Mouse (Mus musculus): Measurements from ENCODE around the gene Ascc2. TPM values are rescaled to one million over a fixed set of nuclear protein-coding genes. Genes with fewer than 3 reads are reported as not detected.
A peak's percentile ranks its signal among the peaks of the same experiment; 100 is the strongest.

Ascc2 gene
- polyA plus RNA-seq, 1 experiment = 30.5 TPM

DNA sequence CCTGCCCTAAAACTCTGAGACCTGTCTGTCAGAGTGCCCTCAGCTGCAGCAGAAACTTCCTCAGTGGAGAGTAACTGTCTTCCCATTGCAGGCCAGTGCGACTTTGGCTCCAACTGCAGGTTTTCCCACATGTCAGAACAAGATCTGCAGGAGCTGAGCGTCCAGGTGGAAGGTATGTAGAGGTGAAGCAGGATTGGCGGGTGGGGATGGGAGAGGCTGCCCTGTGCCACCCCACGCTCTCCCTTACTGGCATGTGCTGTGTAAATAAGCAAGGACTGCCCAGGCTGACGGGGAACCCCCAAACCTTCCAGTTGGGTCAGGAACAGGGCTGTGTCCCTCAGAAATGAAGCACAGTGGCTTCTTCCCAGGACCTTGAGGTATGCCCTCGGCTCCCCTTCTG lies 92.5 kb downstream of the Ascc2 start:
- H3K27me3 ChIP-seq (replicated peaks) = peaks cover 4% of the 10 kb centered on the region
- peaks cover 75% of the 10 kb centered on the region for H3K36me3 ChIP-seq (replicated peaks; ENCODE audit: low read length)
- no peaks in the 10 kb centered on the region for H3K9me3 ChIP-seq
- peaks cover 31% of the 10 kb centered on the region for H3K4me1 ChIP-seq
- H3K4me3 ChIP-seq (replicated peaks) = no peak overlapping the region
- no peak for TF ChIP-seq FLI1 (IDR thresholded peaks at IDR 0.05; ENCODE audit: low read length)
- TF ChIP-seq GATA1 (IDR thresholded peaks at IDR 0.05; ENCODE audit: borderline replicate concordance, low read length) = no peak

DNA sequence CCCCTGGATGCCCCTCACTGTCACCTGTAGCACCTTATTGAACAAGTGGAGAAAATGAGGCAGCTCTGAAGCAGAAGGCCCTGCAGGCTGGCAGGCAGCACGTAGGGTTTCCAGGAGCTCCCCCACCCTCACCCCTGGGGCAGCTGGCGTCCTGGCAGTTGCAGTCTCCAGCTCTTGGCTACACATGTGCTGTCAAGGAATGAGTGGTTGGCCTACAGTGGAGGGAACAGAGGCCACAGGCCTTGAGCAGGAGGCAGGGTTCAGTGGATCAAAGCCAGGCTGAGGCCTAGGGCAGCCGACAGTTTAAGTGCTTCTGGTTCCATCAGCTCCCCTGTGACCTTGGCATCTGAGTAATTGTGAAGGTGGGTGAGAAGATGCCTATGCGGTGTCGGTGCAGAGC lies 93.4 kb downstream of the Ascc2 start:
- H3K4me3 ChIP-seq (replicated peaks) = no peak overlapping the region
- H3K36me3 ChIP-seq (replicated peaks; ENCODE audit: low read length) = peaks cover 70% of the 10 kb centered on the region
- peaks cover 31% of the 10 kb centered on the region for H3K4me1 ChIP-seq
- H3K9me3 ChIP-seq = no peaks in the 10 kb centered on the region
- TF ChIP-seq GATA1 (IDR thresholded peaks at IDR 0.05; ENCODE audit: borderline replicate concordance, low read length) (no peak), FLI1 (IDR thresholded peaks at IDR 0.05; ENCODE audit: low read length) (no peak)
- H3K27me3 ChIP-seq (replicated peaks) = peaks cover 6% of the 10 kb centered on the region

DNA sequence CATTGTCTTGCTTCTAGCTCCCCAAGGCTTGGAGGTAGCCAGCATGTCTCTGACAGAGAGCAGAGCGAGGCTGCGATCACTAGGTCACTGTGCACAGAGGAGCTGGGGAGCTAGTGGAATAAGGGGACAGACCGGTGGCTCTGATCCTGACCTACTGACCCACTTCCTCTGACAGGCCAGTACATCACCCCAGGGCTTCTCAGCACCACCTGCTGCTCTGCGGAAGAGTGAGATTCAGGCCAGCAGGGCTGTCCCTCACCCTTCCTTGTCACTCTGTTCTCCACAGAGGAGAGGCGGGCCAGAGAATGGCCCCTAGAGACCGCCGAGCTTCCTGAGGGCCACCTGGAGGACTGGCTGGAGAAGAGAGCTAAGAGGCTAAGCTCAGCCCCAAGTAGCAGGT lies 94.2 kb downstream of the Ascc2 start:
- Histone ChIP-seq H3K4me1 (peaks cover 23% of the 10 kb centered on the region), H3K4me3 (replicated peaks) (no peak overlapping the region), H3K36me3 (replicated peaks; ENCODE audit: low read length) (peaks cover 64% of the 10 kb centered on the region), H3K9me3 (no peaks in the 10 kb centered on the region), H3K27me3 (replicated peaks) (peaks cover 4% of the 10 kb centered on the region)
- TF ChIP-seq FLI1 (IDR thresholded peaks at IDR 0.05; ENCODE audit: low read length) = no peak
- TF ChIP-seq GATA1 (IDR thresholded peaks at IDR 0.05; ENCODE audit: borderline replicate concordance, low read length) = no peak

DNA sequence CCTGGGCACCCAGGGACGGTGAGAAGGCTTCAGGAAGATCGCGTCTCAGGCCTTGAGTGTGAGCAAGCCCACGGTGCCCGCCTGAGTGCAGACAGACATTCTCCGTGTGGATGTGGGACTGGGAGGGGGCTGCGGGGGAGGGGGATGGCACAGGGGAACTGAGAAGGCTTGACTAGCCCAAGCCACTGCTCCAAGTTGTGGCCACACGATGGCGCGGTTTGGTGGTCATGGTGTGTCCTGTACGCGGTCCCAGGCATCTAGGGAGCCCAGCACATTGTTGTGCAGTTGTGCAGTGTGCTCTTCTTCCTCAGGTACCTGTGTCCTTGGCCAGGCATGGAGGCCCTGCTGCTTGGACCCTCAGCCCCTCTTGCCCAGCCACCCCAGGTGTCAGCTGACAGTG lies 96.6 kb downstream of the Ascc2 start:
- peak overlapping the region; percentile 53 for H3K4me3 ChIP-seq (replicated peaks)
- peaks cover 23% of the 10 kb centered on the region for H3K4me1 ChIP-seq
- H3K9me3 ChIP-seq = no peaks in the 10 kb centered on the region
- no peak for TF ChIP-seq FLI1 (IDR thresholded peaks at IDR 0.05; ENCODE audit: low read length)
- TF ChIP-seq GATA1 (IDR thresholded peaks at IDR 0.05; ENCODE audit: borderline replicate concordance, low read length) = no peak
- H3K36me3 ChIP-seq (replicated peaks; ENCODE audit: low read length) = peaks cover 74% of the 10 kb centered on the region
- peaks cover 14% of the 10 kb centered on the region for H3K27me3 ChIP-seq (replicated peaks)

Other genes with a start within 250 kb of the Ascc2 start
- not detected in 2 replicates for gene Hormad2, start 196.6 kb upstream of the Ascc2 start, polyA plus RNA-seq (2012; ENCODE audit: insufficient read depth, low replicate concordance)
- gene Mtmr3, start 42.9 kb upstream of the Ascc2 start, polyA plus RNA-seq (2012; ENCODE audit: insufficient read depth, low replicate concordance) = 4.3 and 8.7 TPM in 2 replicates
- gene Gm11032, start 17.7 kb upstream of the Ascc2 start, polyA plus RNA-seq (2012; ENCODE audit: insufficient read depth, low replicate concordance) = not detected in 2 replicates
- gene Uqcr10, start 66.6 kb downstream of the Ascc2 start, polyA plus RNA-seq (2012; ENCODE audit: insufficient read depth, low replicate concordance) = 26.4 and 27.4 TPM in 2 replicates
- 75.1 and 119 TPM in 2 replicates for gene Zmat5, start 66.9 kb downstream of the Ascc2 start, polyA plus RNA-seq (2012; ENCODE audit: insufficient read depth, low replicate concordance)
- not detected in 2 replicates for gene Cabp7, start 109.0 kb downstream of the Ascc2 start, polyA plus RNA-seq (2012; ENCODE audit: insufficient read depth, low replicate concordance)
- 21.2 and 59.3 TPM in 2 replicates for gene Nf2, start 211.8 kb downstream of the Ascc2 start, polyA plus RNA-seq (2012; ENCODE audit: insufficient read depth, low replicate concordance)
- 9.5 TPM in 1 of 2 replicates, not detected in the other for gene Nipsnap1, start 236.2 kb downstream of the Ascc2 start, polyA plus RNA-seq (2012; ENCODE audit: insufficient read depth, low replicate concordance)

Data from megakaryocyte, embryonic 14.5 days (primary cell).